Mouse (Mus musculus): ENCODE data around the gene Mybbp1a.

Gene Mybbp1a

DNA sequence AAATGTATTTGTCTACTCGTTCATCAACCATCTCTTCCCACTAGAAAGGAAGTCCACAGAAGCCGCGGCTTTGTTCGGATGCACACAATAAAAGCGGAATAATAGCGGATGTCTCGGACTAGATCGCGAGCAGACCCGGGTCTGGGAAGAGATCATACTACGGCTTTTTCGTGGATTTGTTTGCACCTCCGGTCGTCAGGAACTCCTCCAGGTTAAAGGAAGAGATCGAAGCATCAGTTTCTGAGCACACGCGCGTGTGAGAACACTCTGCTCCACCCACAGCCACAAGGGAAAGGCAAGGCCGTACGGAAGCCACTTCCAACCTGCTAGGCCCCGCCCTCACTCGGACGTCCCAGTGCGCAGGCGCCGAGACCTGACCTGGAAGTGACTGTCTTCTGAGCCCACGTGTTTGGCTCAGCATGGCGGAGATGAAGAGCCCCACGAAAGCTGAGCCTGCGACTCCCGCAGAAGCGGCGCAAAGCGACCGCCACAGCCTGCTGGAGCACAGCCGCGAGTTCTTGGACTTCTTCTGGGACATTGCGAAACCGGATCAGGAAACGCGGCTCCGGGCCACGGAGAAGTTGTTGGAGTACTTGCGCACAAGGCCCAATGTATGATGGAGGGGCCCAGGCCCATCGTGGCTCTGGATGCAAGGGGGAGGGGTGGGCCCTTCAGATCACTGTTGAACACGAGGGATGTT lies at the start of gene Mybbp1a:
Gene Mybbp1a (plus strand): TSS at position 391 of the 700 bp plus-strand sequence.
- peak; percentile 98 for DNase-seq (ENCODE audit: low read depth)

DNA sequence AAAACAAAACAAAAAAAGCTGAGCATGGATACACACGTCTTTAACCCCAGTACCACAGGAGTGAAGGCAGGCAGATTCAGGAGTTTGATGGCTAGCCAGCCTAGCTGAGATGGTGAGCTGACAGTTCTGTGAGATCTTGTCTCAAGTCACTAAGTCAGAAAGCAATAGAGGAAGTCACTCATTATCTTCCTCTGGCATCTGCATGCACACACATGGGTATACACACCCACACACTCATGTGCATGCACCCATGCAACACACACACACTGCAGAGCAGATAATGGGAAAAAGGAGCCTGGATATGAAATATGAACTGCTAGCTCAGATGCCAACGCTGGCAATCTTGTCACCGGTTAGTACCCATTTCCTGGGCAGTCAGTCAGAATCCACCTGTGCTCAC lies 47.9 kb upstream of the Mybbp1a start:
- no peak for DNase-seq (ENCODE audit: low read depth)

DNA sequence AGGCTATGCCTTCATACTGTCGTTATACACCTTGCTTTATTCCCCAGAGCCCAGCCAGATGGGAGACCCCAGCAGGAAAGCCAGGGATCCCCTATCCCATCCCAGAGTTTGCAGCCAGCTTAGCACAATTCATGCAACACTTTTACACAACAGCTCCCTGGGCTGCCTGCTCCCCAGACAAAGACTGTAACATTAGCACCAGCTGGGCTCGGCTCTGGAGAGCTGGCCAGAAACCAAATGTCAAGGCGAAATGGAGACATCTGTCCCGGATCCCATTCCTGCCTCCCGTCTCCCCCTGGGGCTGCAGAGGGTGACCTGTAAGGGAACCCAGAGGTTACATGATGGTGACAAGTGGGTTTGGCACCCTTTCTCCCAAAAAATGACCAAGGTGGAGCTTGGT lies 47.5 kb upstream of the Mybbp1a start:
- DNase-seq (ENCODE audit: low read depth): no peak

DNA sequence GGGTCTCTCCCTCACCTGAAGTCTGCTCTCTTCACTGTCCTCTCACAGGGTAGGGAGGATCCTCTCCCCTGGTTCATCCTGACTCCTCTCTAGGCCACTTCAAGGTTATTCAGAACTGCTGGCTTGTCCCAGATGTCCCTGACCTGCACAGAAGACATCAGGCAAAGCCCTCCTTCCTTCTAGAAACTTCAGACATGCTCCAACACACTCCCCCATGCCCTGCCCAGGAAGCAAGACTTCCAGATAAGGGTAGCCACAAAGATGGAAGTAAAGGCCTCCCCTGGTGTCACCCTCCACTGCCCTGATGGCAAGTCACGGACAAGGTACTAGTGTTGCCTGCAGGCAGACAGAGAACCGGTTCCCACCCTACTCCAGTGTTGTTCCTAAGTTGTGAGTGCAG lies 46.5 kb upstream of the Mybbp1a start:
- no peak for DNase-seq (ENCODE audit: low read depth)

DNA sequence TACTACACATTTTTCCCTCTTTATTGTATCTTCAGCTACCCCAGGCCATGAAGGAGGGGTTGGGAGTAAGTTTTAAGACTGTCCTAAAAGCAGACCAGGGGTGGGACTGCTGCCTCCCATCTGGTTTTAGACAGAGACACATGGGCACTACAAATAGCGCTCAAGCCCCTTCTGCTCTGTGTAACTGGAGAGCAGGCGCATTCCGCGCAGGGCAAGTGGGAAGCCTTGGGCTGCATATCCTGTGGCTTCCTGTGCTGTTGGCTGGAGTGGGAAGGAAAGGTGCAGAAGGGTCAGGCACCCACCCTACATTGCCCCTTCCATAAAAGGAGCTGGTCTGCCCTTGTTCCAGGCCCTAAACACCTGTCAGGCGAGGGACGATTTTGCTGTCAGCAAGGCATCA lies 45.5 kb upstream of the Mybbp1a start:
- DNase-seq (ENCODE audit: low read depth): no peak

DNA sequence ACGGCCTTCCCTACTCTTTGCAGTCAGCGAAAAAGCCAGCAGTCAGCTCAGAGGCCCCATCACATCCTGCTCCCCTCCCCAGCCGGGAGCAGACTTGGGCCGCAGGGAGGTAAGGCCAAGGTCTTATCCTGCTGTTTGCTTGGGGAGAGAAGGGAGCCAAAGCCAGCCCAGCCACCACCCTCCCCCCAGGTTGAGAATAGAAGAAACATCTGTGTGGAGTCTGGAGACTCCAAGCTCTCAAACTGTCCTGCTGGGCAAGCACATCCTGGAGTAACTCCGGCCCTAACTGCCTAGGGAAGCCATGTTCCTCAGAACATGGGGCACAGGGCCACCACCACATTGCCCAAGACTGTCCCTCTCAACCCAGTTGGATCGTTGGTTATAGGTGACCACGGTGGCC lies 44.5 kb upstream of the Mybbp1a start:
- no peak for DNase-seq (ENCODE audit: low read depth)

DNA sequence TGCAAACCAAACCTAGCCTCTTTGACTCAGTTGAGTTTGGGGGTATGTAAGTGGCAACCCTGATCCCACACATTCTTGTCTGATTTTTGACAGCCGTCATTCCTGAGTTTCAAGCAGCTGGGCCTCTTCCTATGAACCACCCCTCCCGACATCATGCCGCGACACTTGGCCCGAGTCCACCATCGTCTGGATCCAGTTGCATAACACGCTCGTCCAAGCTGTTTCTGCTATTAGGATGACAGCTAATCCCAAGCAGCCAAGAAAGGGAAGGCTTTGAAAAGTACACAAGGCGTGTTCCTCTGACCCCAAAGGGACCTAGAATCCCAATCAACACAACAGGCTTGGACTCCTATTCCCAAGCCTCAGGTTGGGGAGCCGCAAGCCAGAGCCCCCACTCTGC lies 44.1 kb upstream of the Mybbp1a start:
- no peak for DNase-seq (ENCODE audit: low read depth)

DNA sequence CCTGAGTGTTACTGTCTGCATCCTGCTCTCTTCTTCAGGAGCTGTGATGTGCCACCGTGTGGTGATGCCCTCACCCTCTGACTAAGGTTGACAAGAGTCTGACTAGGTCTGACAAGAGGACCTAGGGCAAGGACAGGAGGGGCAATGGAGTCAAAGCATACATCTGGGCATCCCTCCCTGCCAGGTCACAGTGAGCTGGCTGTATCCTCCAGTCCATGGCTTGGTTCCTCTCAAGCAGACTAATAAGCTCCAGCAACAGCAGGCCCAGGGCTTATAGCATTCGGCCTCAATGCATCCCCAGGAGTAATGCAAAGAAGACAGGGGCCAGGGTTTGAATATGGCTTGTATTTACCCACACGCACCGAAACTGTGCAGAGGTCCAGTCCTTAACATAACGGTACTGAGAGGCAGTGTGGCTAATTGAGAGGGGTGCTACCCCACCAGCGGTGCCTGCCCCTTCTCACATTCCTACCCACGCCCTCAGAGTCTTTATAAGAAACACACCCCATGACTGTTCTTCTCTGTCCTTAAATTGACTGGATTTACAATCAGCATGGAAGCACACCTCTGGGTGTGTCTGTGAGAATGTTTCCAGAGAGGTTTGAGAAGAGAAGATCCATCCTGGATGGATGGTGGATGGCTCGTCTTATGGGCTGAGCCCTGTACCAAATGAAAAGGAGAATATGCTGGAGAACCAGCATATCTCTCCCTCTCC lies 43.2 kb upstream of the Mybbp1a start:
- DNase-seq (ENCODE audit: low read depth): no peak

DNA sequence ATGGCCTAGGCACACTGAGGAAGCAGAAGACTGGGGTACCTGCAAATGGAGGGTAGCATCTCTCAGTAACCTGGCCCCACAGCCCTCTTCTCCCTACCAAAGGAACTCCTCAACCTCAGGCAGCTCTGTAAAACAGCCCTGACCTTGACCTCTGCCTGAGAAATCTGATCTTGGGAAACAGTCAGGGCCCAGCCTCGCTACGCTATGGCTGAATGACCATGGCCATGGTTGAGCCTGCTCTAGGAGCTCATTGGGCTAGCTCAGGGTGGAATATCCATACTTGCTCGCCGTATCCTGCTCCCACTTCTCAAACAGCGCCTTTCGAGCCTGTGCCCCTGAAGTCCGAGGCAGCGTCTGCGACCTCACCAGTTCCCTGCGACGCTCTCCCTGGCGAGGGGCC lies 40.1 kb upstream of the Mybbp1a start:
- DNase-seq (ENCODE audit: low read depth): no peak

DNA sequence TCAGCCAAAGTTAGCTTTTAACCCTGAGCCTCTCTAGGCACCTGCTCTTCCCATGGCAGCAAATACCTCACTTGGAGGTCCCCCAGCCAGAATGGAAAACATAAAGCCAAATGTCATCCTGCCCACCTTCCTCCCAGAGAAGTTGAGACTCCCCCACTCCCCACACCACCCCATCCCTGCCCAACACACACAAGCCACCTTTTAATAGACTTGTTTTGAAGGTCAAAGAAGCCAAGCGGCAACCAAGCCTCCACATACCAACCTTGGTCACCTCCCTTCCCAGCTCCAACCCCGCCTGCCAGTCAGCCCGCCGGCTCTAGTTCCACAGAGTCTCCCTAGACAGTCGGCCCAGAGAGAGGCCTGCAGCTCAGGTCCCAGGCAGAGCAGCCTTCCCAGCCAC lies 39.1 kb upstream of the Mybbp1a start:
- DNase-seq (ENCODE audit: low read depth): no peak

DNA sequence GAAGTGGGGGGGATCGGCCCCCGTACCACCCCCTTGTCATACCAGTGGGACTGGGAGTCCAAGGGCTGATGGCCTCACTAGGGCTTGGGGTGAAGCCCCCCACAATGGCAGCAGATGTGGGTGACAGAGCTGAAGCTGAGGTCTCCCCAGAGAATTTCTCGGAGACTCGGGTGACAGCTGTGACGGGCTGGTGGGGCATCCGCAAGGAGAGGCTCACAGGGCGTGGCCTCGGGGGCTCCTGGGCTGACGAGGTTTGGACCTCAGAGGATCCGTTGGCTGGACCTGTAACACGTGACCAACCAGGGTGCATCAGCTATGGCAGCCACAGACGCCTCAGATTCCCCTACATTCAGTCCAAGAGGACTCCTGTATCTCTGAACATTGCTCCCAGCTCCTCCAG lies 38.2 kb upstream of the Mybbp1a start:
- no peak for DNase-seq (ENCODE audit: low read depth)

DNA sequence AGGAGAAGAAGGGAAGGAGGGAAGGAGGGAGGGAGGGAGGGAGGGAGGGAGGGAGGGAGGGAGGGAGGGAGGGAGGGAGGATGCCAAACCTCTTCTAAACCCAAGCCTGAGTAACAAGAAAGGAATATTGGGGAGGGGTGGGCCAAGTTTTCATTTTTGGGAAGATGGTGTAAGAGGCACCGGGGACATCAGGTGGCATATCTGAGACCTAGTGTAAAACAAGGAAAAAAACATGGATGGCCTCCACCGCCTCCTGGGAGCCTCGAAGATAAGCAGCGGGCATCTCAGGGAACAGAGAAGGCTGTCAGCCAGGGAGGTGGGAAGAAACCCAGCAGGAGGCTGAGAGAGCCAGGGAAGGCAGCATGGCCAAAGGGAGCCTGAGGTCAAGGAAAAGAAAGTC lies 35.6 kb upstream of the Mybbp1a start:
- no peak for DNase-seq (ENCODE audit: low read depth)

DNA sequence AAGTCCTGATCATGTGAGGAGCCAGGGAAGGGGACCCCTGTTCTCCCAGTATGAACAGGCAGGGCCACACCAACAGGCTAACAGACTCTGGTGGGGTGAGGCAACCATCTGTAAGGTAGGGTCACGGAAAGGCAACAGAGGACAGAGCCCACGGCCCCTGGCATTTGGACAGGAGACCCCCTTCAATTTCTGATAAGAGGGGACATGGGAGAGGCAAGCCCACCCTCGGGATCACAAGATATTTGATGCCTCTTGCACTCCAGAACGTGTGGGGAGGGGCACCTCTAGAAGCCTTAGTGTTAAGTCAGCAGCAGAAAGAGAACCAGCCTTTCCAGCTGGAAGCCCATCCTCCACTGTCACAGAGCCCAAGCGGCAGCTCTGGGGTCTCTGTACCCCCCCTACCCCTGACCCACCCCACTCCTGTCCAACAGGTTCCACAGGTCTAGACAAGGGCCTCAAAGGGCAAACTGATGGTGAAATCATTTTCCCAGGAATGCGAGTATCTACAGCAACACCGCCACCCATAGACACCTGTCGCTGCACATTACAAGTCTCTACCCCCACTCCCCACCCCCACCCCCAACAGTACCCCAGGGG lies 35.0 kb upstream of the Mybbp1a start:
- no peak for DNase-seq (ENCODE audit: low read depth)

DNA sequence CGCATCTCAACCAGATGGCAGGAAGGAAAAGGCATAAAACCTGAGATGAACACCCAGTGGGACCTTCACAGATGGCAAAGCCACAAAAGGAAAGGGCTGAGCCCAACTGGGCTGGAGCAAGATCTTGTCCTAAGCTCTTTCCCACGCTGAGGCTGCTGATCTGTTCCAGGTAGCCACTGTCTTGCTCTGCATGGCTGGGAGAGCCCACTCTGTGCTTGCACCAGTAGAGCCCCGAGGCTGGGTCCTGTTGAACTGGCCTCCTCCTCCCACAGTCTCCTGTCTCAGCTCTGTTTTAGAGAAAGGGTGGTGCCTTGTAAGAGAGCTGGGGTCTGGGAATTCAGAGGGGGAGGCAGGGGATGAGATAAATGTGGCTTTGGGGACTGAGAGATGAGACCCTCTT lies 34.1 kb upstream of the Mybbp1a start:
- DNase-seq (ENCODE audit: low read depth): no peak

DNA sequence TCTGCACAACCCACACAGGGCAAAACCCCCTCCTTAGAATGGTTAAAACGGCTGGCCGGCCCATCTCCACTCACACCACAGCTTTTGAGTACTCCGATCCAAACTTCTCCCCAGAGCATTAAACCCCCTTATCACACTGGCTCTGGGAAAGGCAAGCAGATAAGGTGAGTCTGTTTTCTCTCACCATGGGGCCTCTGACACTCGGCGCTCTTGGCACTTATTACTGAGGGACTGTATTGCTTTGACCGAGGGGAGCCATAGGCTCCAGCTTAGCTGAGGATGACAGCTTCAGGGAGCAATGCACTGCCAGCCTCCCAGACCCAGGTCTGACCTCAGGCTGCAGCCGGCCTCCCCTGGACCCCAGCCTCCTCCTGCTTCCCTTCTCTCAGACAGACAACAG lies 33.6 kb upstream of the Mybbp1a start:
- no peak for DNase-seq (ENCODE audit: low read depth)

DNA sequence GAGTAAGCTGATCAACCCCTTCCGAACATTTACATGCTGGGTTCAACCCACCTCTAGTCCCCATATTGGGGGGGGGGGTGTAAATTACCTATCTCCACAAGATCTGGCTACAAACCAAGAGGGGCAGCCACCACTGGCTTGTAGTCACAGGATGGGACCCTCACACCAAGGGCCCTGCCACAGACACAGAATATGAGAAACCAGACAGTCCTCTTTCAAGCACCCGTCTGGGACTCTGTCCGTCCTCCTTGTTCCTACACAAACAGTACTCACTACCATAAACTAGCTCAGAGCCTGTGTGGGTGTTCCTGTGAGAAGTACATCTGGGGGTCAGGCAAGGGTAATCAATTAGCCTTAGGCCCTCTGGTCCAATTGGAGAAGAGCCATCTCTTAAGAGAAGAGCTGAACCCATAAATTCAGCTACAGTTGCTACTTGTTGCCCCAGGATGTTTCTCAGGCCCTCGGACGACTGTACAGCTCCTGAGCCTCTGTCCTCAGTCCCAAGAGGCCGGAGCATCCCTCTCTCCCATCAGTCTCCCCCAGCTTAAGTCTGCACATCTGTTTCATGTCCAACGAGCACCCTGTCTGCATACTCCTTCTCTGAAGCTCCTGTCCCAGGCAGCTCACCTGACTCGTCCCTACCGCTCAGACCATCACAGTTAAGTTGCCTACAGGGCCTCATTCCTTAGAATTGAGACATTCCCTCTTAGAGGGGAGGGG lies 32.5 kb upstream of the Mybbp1a start:
- DNase-seq (ENCODE audit: low read depth): no peak

DNA sequence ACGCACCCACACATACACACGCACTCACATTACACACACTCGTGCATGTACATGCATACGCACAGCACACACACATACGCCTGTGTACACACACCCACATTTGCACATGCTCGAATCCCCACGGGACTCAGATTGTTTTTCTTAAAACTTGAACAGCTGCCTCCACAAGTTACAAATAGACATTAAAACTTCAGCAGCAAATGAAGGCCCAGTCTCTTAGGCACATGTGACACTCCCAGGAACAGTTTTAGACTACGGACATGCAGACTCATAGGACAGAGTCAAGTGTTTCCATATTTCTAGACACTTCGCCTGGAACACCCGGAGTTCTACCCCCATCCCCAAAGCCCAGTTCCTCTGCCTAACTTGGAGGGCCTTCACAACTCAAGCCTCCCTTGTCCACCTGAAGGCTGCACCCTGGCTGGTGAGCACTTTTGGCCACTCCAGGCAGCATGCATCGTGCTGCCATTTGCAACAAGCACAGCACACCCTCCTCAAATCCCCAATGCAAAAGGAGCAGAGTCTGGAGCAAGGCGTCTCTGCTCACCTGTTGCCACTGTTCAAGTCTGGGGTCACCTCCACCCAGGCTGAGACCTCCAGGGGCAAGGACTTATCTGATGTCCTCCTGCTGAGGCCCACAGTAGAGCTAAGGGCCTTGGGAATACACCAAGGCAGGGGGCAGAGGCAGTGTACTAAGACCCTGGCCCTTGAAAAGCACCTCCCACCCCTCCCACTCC lies 31.3 kb upstream of the Mybbp1a start:
- DNase-seq (ENCODE audit: low read depth): no peak

DNA sequence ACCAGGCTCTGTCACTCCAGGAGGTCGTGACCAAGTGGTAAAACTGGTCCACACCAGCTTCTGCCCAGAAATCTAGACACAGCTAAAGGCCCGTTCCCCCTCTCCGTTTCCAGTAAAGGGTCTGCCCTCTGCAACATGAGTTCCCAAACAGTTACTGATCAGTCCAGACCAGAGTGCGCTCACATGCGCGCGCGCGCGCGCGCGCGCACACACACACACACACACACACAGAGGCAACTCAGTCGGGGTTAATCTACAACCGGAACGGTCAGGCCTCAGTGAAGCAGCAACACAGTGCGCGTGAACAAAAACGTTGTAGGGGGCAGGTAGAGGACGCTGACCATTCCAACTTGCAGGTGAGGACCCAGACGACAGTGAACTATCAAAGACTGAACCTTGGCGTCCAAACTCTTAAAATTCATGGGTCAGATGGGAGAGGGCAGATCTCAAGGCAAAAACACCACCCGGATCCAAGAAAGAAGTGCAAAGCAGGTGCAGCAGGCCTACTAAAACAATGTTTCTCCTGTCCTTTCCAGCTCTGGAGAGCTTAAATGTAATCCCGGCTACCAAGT lies 30.5 kb upstream of the Mybbp1a start:
- DNase-seq (ENCODE audit: low read depth): no peak

DNA sequence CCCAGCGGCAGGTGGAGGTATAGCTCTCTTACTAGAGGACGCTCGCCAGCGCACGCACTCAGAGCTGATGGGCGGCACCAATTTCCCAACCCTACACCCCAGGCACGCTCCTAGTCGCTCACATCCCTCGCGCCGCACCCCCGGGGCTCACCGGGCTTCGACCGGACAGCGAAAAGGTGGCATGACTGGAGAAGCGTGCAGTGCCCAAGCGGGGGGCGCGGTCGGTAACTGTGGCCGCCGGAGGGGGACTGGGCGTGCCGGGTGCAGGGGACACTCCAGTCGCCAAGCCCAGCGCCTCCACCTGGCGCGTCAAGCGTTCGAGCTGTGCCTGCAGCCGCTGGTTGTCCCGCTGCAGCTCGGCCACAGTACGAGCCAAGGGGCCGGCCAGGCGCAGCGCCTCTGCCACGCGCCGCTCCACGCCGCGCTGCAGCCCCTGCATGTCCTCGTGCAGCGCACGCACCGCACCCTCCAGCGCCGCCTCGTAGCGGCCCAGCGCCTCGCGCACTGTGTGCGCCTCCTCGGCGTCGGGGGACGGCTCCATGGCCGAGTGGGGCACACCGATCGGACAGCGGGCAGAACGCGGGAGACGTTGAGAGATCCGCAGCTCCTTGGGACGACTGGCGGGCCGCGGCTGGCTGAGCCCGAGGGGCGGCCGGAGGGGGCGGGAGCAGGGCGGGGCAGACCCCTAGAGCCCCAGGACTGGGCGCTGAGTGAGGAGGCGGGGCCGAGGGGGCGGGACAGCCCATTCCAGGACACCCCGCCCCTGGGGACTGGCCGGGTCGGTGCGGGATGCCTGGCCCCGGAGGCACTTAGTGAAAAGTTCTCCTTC lies 29.8 kb upstream of the Mybbp1a start, which contains the start of gene Smtnl2:
Gene Smtnl2 (minus strand): TSS at position 621 of the 829 bp plus-strand sequence.
- DNase-seq (ENCODE audit: low read depth): peak; percentile 30

DNA sequence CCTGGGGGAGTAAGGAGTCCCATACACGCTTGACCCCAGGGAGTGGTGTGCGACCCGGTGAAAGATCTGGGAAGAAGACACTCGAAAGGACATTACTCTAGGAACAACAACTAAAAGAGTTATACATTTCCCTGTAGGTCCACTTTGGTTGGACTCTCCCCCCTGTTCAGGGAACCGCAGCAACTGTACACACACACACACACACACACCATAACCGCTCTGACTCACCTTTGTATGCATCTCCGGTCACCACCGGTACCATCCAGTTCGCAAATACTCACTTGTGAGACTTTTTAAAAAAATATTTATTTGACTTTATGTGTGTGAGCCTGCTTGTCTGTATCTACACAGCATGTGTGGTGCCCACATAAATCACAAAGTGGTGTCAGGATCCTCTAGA lies 29.2 kb upstream of the Mybbp1a start:
- no peak for DNase-seq (ENCODE audit: low read depth)

DNA sequence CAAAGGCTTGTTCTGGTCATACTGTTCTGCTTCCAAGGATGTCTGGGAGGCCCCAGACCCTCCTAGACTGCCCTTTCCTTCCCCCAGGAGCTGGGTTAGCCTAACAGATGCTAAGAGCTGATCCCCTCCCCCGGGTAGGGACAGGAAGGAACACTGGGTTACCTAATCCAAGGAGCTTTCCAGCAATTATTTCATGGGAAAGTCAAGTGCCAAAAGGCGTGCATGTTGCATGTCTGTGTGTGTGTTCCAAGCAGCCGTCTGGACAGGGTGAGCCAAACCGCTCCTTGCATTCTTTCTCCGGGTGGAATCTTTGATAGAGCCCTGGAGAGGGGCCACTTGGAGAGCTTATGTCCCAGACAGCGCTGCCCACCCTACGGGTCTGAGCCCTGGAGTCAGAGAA lies 28.1 kb upstream of the Mybbp1a start:
- no peak for DNase-seq (ENCODE audit: low read depth)
